Mouse (Mus musculus) right cerebral cortex, postnatal 10 days (tissue): ENCODE measurements at regions not wholly inside any gene's neighbourhood (a gene's known extent, or its start where the extent isn't known, plus 50 kb on each side); places are given as distances from the start of the nearest gene placed in this dataset.

ENCODE experiments used
- DNase-seq, 2 experiments: peaks; one replicate each; pipeline ENCODE4 v3.0.0; 2021; ENCODE audit warnings: low spot score in 2 of 2

DNA sequence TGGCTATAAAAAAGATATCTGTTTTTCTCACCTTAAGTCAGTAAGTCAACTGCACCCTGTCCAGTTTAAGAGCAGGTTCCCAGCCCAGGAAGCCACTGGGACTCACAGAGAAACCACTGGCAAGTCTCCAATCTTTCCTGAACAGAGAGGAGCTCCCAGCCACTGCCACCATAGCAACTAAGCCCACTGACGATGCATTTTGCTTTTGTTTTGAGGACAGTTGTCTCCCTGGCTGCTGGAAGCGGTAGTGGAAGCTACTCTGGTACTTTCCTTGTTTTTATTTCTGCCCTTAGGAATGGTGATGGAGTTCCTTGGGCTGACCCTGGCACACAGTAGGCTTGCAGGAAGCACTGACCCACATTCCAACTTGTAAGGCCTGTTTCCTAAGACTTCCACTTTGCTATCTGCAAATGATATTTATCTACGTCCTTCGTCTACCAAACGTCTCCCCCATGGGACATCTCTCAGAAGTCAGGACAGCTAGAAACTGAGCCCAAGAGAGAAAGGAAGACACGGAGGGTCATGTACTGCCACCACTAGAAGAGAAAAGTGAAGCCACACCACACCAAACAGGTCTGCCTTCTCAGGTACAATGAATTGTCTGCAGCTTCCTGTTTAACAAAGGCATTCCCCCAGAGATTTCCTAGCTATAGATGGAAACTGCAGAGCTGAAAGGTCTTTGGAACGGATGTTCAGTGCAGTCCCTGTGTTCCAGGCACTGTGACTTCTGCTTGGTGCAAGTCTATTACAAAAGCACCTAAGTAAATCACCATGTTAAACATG lies 125.7 kb upstream of the Fmo9 start:
- DNase-seq, result peak in 1 of 2 experiments; percentile 43

DNA sequence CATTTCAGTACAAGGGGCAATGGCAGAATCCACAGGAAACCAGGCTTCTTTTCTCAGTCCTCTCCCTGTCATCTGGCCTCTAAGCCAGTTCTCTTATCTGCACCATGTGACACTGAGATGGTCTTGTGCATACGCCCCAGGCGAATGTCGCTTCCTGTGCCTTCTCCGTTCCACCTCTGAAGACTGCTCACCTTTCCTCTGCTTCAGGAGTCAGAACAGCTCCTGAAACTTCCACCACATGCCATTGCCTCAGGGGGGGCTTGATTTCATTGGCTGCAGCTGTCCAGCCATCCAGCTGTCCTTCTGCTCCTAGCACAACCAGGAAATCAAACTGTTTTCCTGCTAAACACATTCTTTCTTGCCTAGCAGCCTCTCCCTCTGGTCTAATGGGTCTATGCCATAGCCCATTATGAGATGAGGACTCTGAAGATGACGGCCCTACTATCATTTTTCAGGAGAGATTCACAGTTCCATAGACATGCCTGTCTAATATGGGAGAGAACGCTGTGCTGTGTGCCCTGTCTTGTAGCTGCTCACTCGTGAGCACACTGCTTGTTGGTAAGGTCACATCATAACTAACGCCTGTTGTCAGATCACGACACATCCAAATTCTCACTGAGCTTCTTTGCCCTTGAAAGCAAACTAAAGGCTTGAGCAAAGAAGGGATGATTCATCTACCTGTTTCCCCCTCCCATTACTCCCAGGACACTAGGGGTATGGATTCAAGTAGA lies 129.9 kb upstream of the Fmo9 start:
- no peak for DNase-seq

DNA sequence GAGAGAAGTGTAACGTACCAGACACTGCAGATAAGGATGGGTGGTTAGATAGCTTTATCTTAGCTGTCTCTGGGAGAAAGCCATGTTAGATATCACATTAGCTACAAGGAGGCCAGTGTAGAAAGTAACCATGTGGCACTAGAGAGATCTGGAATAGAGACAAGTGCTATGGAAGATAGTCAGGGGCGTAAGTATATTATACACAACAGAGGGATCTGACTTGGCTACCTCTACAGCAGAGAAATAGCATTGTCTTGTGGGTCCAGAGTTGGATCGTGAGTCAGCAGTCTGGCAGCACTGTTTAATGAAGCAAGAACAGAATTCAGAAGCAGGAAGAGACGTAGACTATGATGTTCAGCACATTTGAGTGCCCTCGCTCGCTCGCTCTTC lies 130.4 kb upstream of the Fmo9 start:
- DNase-seq, result no peak

DNA sequence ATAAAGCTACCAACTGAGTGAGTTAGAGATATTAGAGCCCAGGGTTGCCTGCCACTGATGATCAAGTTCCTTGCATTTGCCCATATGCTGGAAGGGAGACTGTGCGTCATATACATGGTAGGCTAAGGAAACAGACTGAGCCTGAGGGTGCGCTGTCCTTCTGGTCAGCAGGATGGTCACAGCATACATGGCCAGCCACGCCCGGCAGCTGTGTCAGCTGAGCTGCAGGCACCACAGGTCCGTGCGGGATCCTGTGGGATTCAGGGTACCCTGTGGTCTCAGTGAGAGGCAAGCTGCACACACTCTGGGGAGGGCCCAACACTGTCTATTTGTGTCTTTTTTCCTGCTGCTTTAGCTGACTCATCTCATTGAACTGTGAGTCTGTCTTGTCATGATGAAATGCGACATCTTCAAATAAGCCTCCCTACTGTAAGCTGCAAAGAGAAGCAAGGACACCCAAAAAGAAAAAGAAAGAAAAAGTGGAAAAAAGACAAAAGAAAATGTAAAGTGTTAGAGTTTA lies 131.3 kb upstream of the Fmo9 start:
- DNase-seq, result no peak

DNA sequence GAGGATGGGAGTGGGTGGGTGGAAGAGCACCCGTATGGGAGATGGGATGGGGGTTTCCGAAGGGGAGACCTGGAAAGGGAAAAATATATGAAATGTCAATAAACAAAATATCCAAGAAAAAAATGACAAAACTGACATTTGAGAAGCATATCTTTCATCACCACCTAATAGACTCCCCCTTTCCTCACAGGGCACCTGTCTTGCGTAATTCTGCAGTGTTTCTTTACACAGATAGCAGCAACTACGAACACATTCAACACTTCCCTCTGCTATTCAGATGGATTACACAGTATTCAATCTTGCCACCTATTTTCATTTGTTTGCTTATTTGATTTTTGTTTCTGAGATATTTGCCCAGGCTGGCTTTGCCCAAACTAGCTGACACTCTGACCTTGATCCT lies 136.3 kb upstream of the Fmo9 start:
- DNase-seq, result no peak

DNA sequence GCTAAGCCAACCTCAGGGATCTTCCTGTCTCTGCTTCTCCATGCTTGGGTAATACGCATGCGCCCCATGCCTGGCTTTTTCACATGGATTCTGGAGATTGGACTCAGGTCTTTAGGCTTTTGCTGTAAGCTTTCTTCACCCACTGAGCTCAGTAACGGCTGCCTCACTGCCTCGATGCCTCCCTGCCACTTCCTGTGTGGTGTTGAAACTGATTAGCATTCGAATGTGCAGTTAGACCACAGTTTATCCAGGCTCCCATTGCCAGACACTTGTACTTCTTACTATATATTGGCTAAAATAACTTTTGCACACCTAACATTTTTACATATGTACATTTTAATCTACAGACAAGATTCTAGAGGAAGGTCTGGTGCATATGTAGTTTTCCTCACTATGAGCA lies 137.0 kb upstream of the Fmo9 start:
- DNase-seq, result no peak

DNA sequence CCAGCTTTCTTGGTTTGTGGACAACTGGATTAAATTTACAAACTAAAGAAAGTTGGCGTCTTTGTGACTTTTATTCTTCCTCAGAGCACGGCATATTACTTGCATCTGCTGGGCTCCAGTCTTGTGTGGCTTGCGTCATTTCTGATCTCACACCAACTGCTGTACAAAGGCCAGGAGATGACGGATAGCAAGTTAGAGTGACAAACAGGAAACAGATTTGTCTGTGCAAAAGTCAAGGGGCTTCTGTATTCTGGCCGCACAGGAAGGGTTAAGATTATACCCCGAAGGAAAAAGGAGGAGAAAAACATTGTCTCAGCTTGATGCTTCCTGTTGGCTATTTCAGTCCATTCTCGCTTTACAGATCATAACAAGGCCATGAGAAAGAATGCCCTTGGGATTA lies 137.8 kb upstream of the Fmo9 start:
- DNase-seq, result no peak

DNA sequence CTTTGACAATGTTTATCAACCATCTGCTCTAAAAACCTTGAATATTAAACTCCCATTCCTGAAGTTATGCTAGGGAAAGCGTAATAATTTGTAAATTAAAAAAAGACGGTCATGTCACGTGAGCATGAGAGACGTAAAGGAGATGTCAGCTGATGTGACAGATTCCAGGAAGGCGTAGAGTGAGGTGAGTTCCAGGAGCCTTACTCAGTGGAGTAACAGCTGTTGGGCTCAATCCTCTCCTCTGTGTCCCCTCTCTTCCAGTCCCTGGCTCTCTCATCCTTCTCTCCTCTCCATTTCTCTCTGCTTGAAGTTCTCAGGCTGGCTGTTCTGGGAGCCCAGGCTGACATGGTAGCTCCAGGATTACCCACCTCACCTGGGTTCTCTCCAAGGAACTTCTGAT lies 138.4 kb upstream of the Fmo9 start:
- no peak for DNase-seq

DNA sequence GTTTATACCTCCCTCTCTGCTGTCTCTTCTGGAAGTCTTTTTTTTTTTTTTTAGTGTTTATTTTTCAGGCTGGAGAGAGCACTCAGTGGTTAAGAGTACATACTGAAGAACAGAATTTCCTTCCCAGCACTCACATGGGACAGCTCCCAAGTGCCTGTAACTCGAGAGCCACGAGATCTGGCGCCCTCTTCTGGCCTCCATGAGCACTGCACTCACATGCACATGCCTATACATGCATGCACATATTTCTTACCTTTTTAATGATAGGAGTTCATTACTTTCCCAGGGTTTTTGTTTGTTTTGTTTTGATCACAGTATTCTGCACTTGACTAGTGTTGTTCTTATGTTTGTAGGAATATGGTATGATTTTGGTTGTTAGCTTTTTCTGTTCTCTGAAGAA lies 139.5 kb upstream of the Fmo9 start:
- DNase-seq, result no peak

DNA sequence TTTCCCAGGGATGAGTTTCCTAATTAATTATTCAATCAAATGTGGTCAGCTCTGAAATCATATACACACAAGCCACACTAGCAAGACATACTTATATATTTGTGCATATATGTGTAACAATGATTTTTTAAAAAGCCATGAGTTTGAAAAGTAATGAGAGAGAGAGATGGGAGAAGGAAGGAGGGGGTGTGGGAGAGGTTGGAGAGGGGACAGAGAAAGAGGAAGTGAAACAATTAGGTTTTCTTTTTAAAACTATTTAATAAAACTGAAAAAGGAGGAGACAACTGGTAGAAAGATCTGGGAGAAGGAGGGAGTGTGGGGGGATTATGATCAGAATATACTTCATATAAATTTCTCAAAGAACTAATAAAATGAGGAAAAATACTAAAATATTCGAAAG lies 155.7 kb upstream of the Fmo9 start:
- no peak for DNase-seq

DNA sequence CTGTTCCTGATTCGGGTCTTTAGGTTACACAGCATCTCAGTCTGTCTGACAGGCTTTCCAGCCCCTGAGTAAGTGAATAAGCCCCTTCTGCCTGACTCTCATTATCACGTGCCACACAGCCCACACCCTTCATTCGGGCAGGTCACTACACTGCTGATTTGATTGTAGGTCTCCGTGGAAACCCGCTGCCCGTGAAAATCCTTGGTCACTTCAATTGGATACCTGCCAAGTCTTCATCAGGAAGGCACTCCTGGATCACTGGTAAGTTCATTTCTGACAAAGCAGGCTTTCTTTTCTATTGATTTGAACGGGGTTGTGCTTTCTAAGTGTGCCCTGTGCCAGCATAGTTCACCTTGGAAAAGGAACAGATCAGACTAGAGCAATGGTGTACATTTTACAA lies 158.2 kb upstream of the Fmo9 start:
- no peak for DNase-seq

DNA sequence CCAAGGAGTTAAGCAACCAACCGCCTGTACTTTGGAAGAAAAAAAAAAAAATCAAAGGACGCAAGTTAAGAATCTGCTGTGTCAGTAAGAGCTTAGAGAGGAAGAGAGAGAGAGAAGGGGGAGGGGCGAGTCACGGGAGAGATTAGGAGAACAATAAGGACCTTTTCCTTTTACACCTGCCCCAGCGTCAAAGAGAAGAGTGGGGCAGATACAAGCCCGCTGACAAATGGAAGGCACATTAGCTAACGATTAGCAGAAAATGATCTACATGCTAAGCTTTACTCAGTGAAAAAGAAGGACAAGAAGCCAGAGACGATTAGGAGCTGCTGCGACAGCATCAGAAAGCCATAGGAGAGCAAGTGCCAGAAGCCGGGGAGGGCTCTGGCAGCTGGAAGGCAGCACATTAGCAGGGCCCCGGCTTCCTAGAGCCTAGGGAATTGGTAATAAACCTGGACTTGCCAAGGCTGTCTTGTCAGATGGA lies 157.8 kb upstream of the Fam78b start:
- DNase-seq, result no peak

DNA sequence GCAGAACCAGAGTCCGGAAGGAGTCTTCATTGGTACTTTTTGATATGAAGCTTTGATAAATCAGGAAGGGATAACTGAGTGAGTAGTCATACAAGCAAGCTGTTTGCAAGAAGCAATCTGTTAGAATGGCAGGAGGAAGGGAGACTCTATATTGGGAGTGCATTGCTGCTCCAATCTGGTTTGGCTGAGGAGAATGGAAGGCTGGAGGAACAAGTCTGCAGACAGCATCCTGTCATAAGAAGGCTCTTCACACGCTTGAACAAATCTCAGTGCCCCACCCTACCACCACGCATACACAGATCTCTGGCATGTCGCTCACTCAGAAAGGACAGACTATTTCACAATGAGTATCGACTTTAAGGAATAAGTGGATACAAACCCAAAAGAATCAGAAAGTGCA lies 154.7 kb upstream of the Fam78b start:
- peak in 1 of 2 experiments; percentile 46 for DNase-seq

DNA sequence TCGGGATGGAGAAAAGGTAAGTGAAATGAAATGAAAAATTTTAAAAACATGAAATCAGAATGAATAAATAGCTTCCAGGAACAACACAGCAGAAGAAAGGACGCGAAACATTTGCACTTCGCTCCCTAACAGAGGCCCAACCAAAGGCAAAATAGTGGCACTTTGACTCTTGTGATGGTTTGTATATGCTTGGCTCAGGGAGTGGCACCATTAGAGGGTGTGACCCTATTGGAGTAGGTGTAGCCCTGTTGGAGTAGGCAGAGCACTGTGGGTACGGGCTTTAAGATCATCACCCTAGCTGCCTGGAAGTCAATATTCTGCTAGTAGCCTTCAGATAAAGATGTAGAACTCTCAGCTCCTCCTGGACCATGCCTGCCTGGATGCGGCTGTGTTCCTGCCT lies 154.0 kb upstream of the Fam78b start:
- no peak for DNase-seq

DNA sequence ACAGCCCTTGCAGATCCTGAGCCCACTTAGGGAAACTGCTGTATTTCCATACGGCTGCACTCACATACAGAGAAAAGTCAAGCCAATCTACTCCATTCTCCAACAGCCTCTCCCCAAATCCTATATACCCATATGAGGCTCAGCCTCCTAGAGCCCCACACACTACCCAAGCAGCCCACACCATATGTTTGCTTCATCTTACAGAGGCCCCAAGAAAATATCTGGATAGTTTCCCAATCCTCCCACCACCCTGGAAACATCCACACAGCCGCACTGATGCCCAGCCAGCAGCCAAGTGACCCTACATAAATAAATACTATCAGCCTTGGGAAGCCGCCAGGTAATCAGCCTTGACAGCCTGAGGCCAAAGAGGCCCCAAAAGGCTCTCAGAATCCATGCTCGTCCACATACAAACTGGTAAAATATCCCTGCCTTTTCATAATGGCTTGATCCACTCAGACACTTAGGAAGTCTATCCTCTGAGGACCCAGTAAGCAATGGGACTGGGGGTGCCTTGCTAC lies 153.1 kb upstream of the Fam78b start:
- no peak for DNase-seq

DNA sequence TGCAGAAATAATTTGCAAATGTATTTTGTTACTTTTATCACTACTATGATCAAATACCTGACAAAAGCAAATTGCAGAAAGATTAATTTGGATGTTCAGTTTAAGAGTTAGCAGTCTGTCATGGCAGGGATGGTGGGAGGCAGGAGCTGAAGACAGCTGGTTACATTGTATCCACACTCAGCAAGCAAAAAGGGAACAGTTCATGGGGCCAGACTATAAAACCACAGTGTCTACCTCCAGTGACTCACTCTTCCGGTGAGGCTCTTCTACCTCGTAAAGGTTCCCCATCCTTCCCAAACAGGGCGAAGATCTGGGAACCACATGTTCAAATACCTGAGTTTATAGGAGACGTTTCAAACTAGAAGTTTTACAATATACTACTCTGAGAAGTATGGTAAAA lies 145.2 kb upstream of the Fam78b start:
- no peak for DNase-seq

DNA sequence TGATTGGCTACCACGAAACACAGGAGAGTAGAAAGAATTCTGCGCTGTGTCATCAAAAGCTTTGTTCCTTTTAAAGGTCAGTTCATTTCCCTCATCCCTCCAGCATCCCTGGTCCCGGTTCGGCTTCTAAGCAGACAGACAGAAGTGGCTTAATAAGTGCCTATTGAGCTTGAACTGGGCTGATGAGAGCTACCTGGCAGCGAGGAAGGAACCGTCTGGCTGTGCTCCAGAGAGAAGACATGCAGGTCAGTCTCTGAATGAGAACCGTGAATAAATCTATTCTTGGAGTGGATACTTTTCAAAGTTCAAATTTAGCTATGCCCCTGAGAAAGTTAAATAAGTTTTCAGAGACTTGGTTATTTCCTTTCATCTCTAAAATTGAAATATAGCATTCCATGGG lies 135.0 kb upstream of the Fam78b start:
- DNase-seq, result no peak

DNA sequence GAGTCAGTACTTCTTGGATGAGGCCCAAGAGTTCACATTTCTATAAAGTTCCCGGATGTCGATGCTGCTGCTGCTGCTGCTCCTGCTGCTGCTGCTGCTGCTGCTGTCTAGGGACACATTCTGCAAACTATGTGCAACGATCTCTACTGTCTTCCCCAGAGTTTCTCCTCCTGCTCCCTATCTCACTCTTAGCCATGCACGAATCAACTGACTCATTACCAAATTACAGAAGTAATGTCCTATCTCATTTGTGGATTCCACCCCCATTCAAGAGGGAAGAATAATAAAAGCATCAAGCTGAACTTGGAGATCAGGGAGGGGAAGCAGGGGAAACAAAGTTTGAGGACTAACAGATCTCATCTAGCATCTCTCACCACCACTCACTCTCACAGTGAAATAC lies 130.0 kb upstream of the Fam78b start:
- DNase-seq, result no peak

DNA sequence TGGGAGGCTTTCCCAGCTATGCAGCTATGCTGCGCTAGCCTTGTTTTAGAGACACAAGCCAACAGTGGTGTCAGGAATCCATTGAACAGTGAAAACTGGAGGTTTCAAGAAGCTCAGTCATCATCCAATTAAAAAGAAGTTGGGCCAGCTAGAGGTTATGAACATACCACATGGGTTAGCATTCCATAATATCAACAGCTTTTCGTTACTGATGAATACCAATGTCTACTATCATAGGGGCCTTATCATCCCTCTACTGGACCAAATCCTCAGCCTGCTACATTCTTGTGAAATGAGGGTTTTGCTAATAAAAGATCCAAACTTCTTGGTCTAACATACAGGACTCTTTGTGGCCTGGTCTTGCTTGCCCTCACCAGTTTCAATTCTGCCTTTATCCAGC lies 124.8 kb upstream of the Fam78b start:
- DNase-seq, result no peak

DNA sequence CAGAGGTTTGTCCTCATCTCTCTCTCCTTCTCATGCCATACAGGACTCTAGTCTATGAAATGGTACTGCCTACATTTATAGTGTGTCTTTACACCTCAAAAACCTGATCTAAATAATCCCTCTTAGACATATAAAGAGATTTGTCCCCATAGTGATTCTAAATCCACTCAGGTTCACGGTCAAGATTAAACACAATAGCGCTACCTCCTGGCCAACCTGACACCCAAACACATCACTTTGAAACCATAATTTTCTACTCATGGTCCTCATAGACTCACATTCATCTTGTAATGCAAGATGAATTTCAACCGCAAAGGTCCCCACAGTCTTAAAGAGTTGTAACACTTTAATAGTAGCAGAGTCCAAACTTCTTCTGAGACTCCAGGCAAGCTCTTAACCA lies 118.0 kb upstream of the Fam78b start:
- DNase-seq, result no peak

DNA sequence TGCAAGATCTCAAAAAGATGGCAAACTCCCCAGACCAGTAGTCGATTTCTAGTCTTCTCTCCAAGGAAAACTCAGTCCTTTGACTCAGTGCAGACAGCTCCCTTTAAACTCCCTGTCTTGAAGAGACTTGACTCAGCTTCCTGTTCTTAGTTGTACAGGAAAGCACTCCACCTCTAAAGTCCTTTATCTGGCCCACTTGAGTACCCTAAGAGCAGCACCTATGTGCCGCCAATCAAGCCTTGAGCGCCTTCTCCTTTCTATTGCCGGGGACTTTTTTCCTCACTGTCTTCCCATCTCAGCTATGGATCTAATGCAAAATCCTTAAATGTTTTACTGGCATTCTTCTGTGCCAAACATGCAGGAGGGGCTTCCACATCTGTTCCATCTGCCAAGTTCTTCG lies 105.3 kb upstream of the Fam78b start:
- no peak for DNase-seq

DNA sequence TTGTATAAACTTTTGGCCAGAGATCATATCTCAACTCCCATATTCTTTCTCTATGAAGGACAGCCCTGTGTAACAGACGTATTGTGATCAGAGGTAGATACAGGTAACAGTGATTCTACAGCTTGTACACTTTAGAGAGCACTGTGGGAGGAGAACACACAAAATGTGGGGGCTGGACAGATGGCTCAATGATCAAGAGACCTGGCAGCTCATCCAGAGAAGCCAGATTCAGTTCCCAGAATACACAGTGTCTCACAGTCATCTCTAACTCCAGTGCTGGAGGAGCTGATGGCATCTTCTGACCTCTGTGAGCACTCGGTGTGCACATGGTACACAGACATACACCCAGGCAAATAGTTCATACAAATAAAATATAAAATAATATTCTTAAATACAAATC lies 102.5 kb upstream of the Fam78b start:
- DNase-seq, result no peak

DNA sequence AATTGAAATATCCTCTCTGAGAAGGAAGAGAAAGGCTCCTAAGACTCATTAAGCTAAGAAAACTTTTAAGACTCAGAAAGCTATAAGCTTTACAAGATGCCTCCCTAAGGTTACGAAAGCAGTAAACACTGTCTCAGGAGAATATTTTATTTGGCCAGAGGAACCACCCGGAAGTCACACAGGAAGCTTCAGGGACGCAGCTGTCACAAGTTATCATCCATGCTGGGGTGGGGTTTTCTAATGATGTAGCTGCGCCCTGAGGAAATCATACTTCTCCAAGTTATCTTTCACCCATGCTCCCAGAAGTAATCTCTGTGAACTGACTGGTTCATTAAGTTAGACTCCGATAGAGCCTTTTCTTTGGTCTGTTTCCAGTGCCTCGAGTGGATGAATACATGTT lies 102.0 kb upstream of the Fam78b start:
- no peak for DNase-seq
